Mouse (Mus musculus): ENCODE data around the gene Ptcra. TPM values are rescaled to one million over a fixed set of nuclear protein-coding genes. Genes with fewer than 3 reads are reported as not detected.

The Ptcra gene
- polyA plus RNA-seq, 1 experiment from 2014 or later: 38.9 TPM

- peak within 1 kb of the TSS; percentile 84 for H3K9ac ChIP-seq (ENCODE audit: low read length)
- H3K9me3 ChIP-seq (replicated peaks; ENCODE audit: control insufficient read depth, low read length): no peaks in the 10 kb centered on the region
- H3K4me3 ChIP-seq (ENCODE audit: low read length): peak within 1 kb of the TSS; percentile 88
- peak within 1 kb of the TSS; percentile 90 for H3K27ac ChIP-seq (ENCODE audit: low read length)
- peak; percentile 99 for ATAC-seq (replicated peaks; ENCODE audit: extremely low read depth, insufficient read depth, low FRiP score)
- H3K4me2 ChIP-seq (ENCODE audit: low read depth, low read length): peak within 1 kb of the TSS; percentile 69
- peaks cover 9% of the 10 kb centered on the region for H3K4me1 ChIP-seq (ENCODE audit: control insufficient read depth, insufficient read depth, low read length)
- H3K36me3 ChIP-seq (ENCODE audit: control insufficient read depth, insufficient read depth): no peaks in the 10 kb centered on the region
- H3K27me3 ChIP-seq (ENCODE audit: control insufficient read depth, insufficient read depth, low read length): no peaks in the 10 kb centered on the region
- under 1% methylated on average over 57 of the region's 58 CpGs for WGBS
Observed at GRCm38 (mm10) chr17:46751794-46752556, 11.5 kb downstream of the Ptcra start, which contains the start of gene Cnpy3. Cnpy3 (minus strand) TSS chr17:46752214.

DNA sequence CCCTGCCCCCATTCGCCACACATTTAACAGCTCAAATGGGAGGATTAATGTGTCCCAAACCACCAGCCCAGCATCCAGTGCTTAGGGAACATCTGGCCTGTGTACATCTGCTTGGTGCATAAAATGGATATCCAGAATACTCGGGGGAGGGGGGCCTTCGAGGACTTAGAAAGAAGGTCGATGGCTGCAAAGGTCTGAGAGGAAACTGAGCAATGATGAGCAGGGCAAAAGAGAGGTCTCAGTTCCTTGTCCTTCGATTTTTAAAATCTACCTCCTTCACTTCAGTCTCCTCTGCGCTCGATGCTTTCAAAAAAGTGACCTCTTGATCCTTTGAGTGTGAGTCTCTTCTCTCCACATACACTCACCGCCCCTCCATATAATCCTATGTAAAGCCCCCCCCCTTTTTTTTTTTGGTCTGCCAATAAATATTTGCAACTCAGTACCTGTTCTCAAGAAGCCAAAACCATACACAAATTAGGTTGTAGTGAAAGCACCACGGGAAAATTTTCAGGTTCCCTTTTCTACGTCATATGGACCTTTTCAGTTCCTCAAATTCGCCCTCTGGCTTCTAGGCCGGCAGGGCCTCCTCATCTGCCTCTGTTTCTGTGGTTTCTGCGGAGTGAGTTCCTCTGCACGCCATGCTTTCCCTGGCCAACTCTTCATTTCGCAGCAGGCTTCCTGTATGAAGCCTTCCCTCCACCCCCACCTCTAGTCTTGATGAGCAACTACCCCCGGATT, 12.3 kb downstream of the Ptcra start:
- Histone ChIP-seq H3K4me2 (ENCODE audit: low read depth, low read length) (peak overlapping the region; percentile 69), H3K9me3 (replicated peaks; ENCODE audit: control insufficient read depth, low read length) (no peaks in the 10 kb centered on the region), H3K36me3 (ENCODE audit: control insufficient read depth, insufficient read depth) (no peaks in the 10 kb centered on the region), H3K9ac (ENCODE audit: low read length) (peak overlapping the region; percentile 84), H3K27me3 (ENCODE audit: control insufficient read depth, insufficient read depth, low read length) (no peaks in the 10 kb centered on the region), H3K27ac (ENCODE audit: low read length) (peak overlapping the region; percentile 90), H3K4me3 (ENCODE audit: low read length) (peak overlapping the region; percentile 88), H3K4me1 (ENCODE audit: control insufficient read depth, insufficient read depth, low read length) (peaks cover 9% of the 10 kb centered on the region)
- ATAC-seq (replicated peaks; ENCODE audit: extremely low read depth, insufficient read depth, low FRiP score): peak; percentile 33; the same call in 1 of the 2 replicates
- WGBS: 26% methylated on average over 16 of the region's 16 CpGs

GRCm38 (mm10) chr17:46750580-46750979, 12.9 kb downstream of the Ptcra start:
- peak overlapping the region; percentile 69 for H3K4me2 ChIP-seq (ENCODE audit: low read depth, low read length)
- peak overlapping the region; percentile 84; the same call in 1 of the 2 replicates for H3K9ac ChIP-seq (ENCODE audit: low read length)
- ATAC-seq (replicated peaks; ENCODE audit: extremely low read depth, insufficient read depth, low FRiP score): no peak
- 89% methylated on average over 4 of the region's 4 CpGs for WGBS
- no peak overlapping the region for H3K27ac ChIP-seq (ENCODE audit: low read length)
- H3K4me3 ChIP-seq (ENCODE audit: low read length): peak overlapping the region; percentile 88
- peaks cover 9% of the 10 kb centered on the region for H3K4me1 ChIP-seq (ENCODE audit: control insufficient read depth, insufficient read depth, low read length)
- H3K9me3 ChIP-seq (replicated peaks; ENCODE audit: control insufficient read depth, low read length): no peaks in the 10 kb centered on the region
- H3K36me3 ChIP-seq (ENCODE audit: control insufficient read depth, insufficient read depth): no peaks in the 10 kb centered on the region
- no peaks in the 10 kb centered on the region for H3K27me3 ChIP-seq (ENCODE audit: control insufficient read depth, insufficient read depth, low read length)

DNA sequence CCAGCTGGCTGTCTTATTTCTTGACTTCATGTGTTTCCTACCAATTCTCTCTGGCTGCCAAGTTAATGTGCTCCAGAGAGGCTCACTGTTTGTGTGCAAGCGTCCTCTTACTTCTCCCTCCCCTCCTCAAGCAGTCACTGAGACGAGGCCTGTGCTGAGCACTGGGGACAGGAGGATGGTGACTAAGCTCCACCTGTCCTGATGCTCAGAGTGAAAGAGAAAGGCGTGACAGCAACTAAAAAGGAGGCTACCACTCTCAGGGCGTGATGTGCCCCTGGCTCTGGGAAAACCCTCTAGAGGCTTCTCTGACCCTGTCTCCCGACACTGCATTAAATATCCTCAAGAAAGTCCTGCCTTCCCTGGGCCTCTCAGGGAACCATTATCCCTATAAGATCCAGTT, 14.2 kb downstream of the Ptcra start:
- no peak overlapping the region for H3K9ac ChIP-seq (ENCODE audit: low read length)
- H3K4me2 ChIP-seq (ENCODE audit: low read depth, low read length): no peak overlapping the region
- peaks cover 9% of the 10 kb centered on the region for H3K4me1 ChIP-seq (ENCODE audit: control insufficient read depth, insufficient read depth, low read length)
- no peaks in the 10 kb centered on the region; the same call in 1 of the 2 replicates for H3K36me3 ChIP-seq (ENCODE audit: control insufficient read depth, insufficient read depth)
- H3K27me3 ChIP-seq (ENCODE audit: control insufficient read depth, insufficient read depth, low read length): no peaks in the 10 kb centered on the region
- WGBS: 85% methylated on average over 5 of the region's 5 CpGs
- no peak overlapping the region for H3K4me3 ChIP-seq (ENCODE audit: low read length)
- ATAC-seq (replicated peaks; ENCODE audit: extremely low read depth, insufficient read depth, low FRiP score): no peak
- H3K9me3 ChIP-seq (replicated peaks; ENCODE audit: control insufficient read depth, low read length): no peaks in the 10 kb centered on the region
- H3K27ac ChIP-seq (ENCODE audit: low read length): no peak overlapping the region

GRCm38 (mm10) chr17:46747806-46748205, 15.7 kb downstream of the Ptcra start:
- no peak for ATAC-seq (replicated peaks; ENCODE audit: extremely low read depth, insufficient read depth, low FRiP score)
- Histone ChIP-seq H3K27me3 (ENCODE audit: control insufficient read depth, insufficient read depth, low read length) (no peaks in the 10 kb centered on the region), H3K9ac (ENCODE audit: low read length) (no peak overlapping the region), H3K4me3 (ENCODE audit: low read length) (no peak overlapping the region), H3K9me3 (replicated peaks; ENCODE audit: control insufficient read depth, low read length) (no peaks in the 10 kb centered on the region), H3K4me1 (ENCODE audit: control insufficient read depth, insufficient read depth, low read length) (peaks cover 9% of the 10 kb centered on the region), H3K27ac (ENCODE audit: low read length) (no peak overlapping the region), H3K4me2 (ENCODE audit: low read depth, low read length) (no peak overlapping the region), H3K36me3 (ENCODE audit: control insufficient read depth, insufficient read depth) (peaks cover 2% of the 10 kb centered on the region; the same call in 1 of the 2 replicates)
- 89% methylated on average over 2 of the region's 2 CpGs for WGBS

DNA sequence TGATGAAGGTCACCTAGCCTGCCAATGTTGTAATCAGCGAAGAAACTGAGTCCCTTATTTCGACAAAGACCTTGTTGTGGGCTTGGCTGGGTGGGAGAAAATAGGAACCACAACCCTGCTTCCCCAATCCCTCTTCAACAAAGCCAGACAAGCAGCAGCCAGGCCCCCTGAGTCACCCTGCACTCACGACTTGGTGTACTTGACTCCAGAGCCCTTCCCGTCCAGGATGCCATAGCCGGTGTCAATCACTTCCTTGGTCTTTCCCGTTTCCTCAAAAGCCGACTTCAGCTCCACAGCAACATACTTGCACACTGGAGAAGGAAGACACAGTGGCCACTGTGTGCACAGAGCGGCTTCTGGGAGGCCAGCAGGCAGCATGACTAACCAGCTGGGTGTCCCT, 16.3 kb downstream of the Ptcra start:
- Histone ChIP-seq H3K36me3 (ENCODE audit: control insufficient read depth, insufficient read depth) (peaks cover 2% of the 10 kb centered on the region; the same call in 1 of the 2 replicates), H3K4me2 (ENCODE audit: low read depth, low read length) (no peak overlapping the region)
- 81% methylated on average over 8 of the region's 8 CpGs for WGBS

DNA sequence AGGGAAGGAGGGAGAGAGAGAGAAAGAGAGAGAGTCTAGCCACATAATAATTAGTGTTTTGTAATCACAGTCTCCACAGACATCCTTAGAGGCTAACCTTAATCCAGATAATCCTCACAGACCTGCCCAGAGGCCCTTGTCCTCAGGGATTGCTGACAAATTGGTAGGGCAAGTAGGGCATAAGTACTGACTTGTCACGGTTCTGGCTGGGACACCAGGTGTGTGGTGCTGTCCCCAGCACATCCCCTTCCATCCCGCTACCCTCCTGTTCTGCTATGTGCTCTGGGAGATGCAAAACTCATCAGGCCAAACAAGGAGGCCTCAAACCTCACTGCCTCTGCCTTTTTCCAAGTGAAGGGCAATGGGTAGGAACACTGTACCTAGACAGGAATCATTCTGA, 18.0 kb downstream of the Ptcra start:
- Histone ChIP-seq H3K36me3 (ENCODE audit: control insufficient read depth, insufficient read depth) (peaks cover 4% of the 10 kb centered on the region; the same call in 1 of the 2 replicates), H3K9ac (ENCODE audit: low read length) (no peak overlapping the region), H3K4me3 (ENCODE audit: low read length) (no peak overlapping the region), H3K27ac (ENCODE audit: low read length) (no peak overlapping the region), H3K4me2 (ENCODE audit: low read depth, low read length) (no peak overlapping the region), H3K27me3 (ENCODE audit: control insufficient read depth, insufficient read depth, low read length) (no peaks in the 10 kb centered on the region), H3K9me3 (replicated peaks; ENCODE audit: control insufficient read depth, low read length) (no peaks in the 10 kb centered on the region), H3K4me1 (ENCODE audit: control insufficient read depth, insufficient read depth, low read length) (peaks cover under 1% of the 10 kb centered on the region; the same call in 1 of the 2 replicates)
- no peak for ATAC-seq (replicated peaks; ENCODE audit: extremely low read depth, insufficient read depth, low FRiP score)
- 95% methylated on average over 2 of the region's 2 CpGs for WGBS

More for the DNA sequence above, 16.3 kb downstream of the Ptcra start:
- Histone ChIP-seq H3K27ac (ENCODE audit: low read length) (no peak overlapping the region), H3K4me1 (ENCODE audit: control insufficient read depth, insufficient read depth, low read length) (peaks cover 9% of the 10 kb centered on the region), H3K27me3 (ENCODE audit: control insufficient read depth, insufficient read depth, low read length) (no peaks in the 10 kb centered on the region), H3K4me3 (ENCODE audit: low read length) (no peak overlapping the region), H3K9me3 (replicated peaks; ENCODE audit: control insufficient read depth, low read length) (no peaks in the 10 kb centered on the region), H3K9ac (ENCODE audit: low read length) (no peak overlapping the region)
- no peak for ATAC-seq (replicated peaks; ENCODE audit: extremely low read depth, insufficient read depth, low FRiP score)

DNA sequence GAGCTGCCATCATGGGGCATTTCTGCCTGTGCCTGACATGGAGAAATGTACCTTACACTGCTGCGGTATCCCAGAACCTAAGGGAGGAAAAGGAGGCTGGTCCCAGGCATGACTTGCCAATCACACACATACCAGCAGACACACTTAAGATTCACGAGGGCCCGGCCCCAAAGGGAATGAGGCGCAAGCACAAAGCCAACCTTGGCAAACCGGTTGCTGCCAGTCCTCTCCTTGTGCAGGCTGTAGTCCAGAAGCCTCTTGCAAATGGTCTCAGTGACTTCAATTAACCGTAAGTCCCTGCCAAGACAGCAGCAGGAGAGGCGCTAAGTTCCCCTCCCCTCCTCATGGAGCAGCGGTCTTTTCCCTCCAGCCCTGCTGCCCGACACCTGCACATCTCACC, 20.5 kb downstream of the Ptcra start:
- Histone ChIP-seq H3K27ac (ENCODE audit: low read length) (no peak overlapping the region), H3K9ac (ENCODE audit: low read length) (no peak overlapping the region)
- ATAC-seq (replicated peaks; ENCODE audit: extremely low read depth, insufficient read depth, low FRiP score): no peak

GRCm38 (mm10) chr17:46741305-46741704, 22.2 kb downstream of the Ptcra start:
- H3K4me1 ChIP-seq (ENCODE audit: control insufficient read depth, insufficient read depth, low read length): no peaks in the 10 kb centered on the region
- WGBS: 85% methylated on average over 6 of the region's 6 CpGs
- no peak overlapping the region for H3K27ac ChIP-seq (ENCODE audit: low read length)
- ATAC-seq (replicated peaks; ENCODE audit: extremely low read depth, insufficient read depth, low FRiP score): no peak
- no peaks in the 10 kb centered on the region for H3K9me3 ChIP-seq (replicated peaks; ENCODE audit: control insufficient read depth, low read length)
- H3K4me3 ChIP-seq (ENCODE audit: low read length): no peak overlapping the region
- no peak overlapping the region for H3K4me2 ChIP-seq (ENCODE audit: low read depth, low read length)
- no peak overlapping the region for H3K9ac ChIP-seq (ENCODE audit: low read length)
- peaks cover 6% of the 10 kb centered on the region; the same call in 1 of the 2 replicates for H3K36me3 ChIP-seq (ENCODE audit: control insufficient read depth, insufficient read depth)
- no peaks in the 10 kb centered on the region for H3K27me3 ChIP-seq (ENCODE audit: control insufficient read depth, insufficient read depth, low read length)

More for the DNA sequence above, 20.5 kb downstream of the Ptcra start:
- no peak overlapping the region for H3K4me2 ChIP-seq (ENCODE audit: low read depth, low read length)
- no peaks in the 10 kb centered on the region for H3K27me3 ChIP-seq (ENCODE audit: control insufficient read depth, insufficient read depth, low read length)
- no peak overlapping the region for H3K4me3 ChIP-seq (ENCODE audit: low read length)
- H3K9me3 ChIP-seq (replicated peaks; ENCODE audit: control insufficient read depth, low read length): no peaks in the 10 kb centered on the region
- H3K4me1 ChIP-seq (ENCODE audit: control insufficient read depth, insufficient read depth, low read length): no peaks in the 10 kb centered on the region
- 88% methylated on average over 9 of the region's 9 CpGs for WGBS
- peaks cover 6% of the 10 kb centered on the region; the same call in 1 of the 2 replicates for H3K36me3 ChIP-seq (ENCODE audit: control insufficient read depth, insufficient read depth)
